Comparison of ENCODE assay signal across 13 mouse cellular contexts in the genomic region with DNA sequence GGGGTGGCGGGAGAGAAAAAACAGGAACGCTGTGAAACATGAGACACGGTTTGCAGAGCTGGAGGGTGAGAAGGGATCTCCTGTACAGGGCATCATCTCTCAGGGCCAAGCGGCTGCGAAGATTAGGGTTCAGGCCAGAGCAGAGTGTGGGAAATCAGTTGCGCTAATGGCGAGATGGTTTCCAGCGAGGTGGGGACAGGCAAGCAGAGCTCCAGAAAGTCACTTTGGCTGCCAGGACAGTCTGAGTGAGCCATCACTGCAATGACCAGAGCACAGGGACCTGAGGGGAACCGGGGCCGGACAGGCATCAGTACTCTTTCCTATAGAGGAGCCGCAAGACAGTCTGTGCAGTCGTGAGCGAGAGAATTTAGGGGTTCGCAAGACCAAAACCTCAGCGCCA. TPM values are rescaled to one million over a fixed set of nuclear protein-coding genes. Genes with fewer than 3 reads are reported as not detected.
A peak's percentile ranks its signal among the peaks of the same experiment; 100 is the strongest.
DNase-seq lines count a peak whose midpoint lies in the region; ATAC-seq and TF ChIP-seq lines count a peak whose summit lies in the region.
"Had no signal": no experiment of that assay in that cellular context is flagged by ENCODE, and none has a peak within 500 bp of the region (broad histone marks: within the 10 kb centered on the region; RNA-seq: fewer than 3 reads in every experiment).

No protein-coding gene starts in this region.

- whole genome bisulfite sequencing in kidney, postnatal 0 days, result 3% methylated on average over 15 of the region's 15 CpGs

- ATAC-seq in kidney, postnatal 0 days (replicated peaks; ENCODE audit: low FRiP score, low read depth), result no peak

- intact Hi-C loops in left cerebral cortex, postnatal 4 days (cut with DNase I), result loop anchor here (5.0 kb wide), 1 partner anchor 137 kb away; no protein-coding TSS in a partner anchor

- TF ChIP-seq CTCF in kidney, postnatal 0 days (IDR thresholded peaks at IDR 0.05; ENCODE audit: low read depth), result no peak

- H3K36me3 ChIP-seq in kidney, postnatal 0 days (ENCODE audit: insufficient read depth, low read length), result no peaks in the 10 kb centered on the region
- H3K36me3 ChIP-seq: midbrain, embryonic 13.5 days had no signal

- no peak overlapping the region for H3K27ac ChIP-seq in kidney, postnatal 0 days
- H3K27ac ChIP-seq: left cerebral cortex, adult 2 months; midbrain, embryonic 13.5 days had no signal

- H3K4me1 ChIP-seq in kidney, postnatal 0 days (replicated peaks; ENCODE audit: insufficient read depth, low read length), result no peaks in the 10 kb centered on the region

- H3K27me3 ChIP-seq in kidney, postnatal 0 days (ENCODE audit: insufficient read depth, low read length), result peaks cover 91% of the 10 kb centered on the region

- no peak overlapping the region for H3K4me2 ChIP-seq in kidney, postnatal 0 days (ENCODE audit: low read length)

- peak; percentile 51 for DNase-seq in embryo, embryonic 10 days (ENCODE audit: low spot score)
- no peak for DNase-seq in embryo, embryonic 10.5 days (ENCODE audit: low spot score)
- DNase-seq in layer of hippocampus, postnatal 10 days (ENCODE audit: low spot score in 2 of 2), result peak; percentile 7 to 11
- DNase-seq in layer of hippocampus, adult 8-10 months (ENCODE audit: low spot score in 2 of 2), result no peak
- DNase-seq in embryo, embryonic 11 days, result peak; percentile 52
- peak; percentile 4 for DNase-seq in kidney, postnatal 0 days (ENCODE audit: low spot score)
- no peak for DNase-seq in urinary bladder, adult 2 months (ENCODE audit: low spot score)
- DNase-seq in left cerebral cortex, postnatal 4 days, result no peak
- DNase-seq: B cell, adult 2 months had no signal

- no peak overlapping the region for H3K4me3 ChIP-seq in kidney, postnatal 0 days (replicated peaks; ENCODE audit: low read depth, low read length)
- H3K4me3 ChIP-seq: left cerebral cortex, adult 2 months had no signal

- H3K9me3 ChIP-seq in kidney, postnatal 0 days (replicated peaks; ENCODE audit: low read length), result no peaks in the 10 kb centered on the region
- H3K9me3 ChIP-seq: midbrain, embryonic 13.5 days had no signal

- no peak overlapping the region for H3K9ac ChIP-seq in kidney, postnatal 0 days (ENCODE audit: low read depth, low read length)
- H3K9ac ChIP-seq: midbrain, embryonic 13.5 days had no signal

RNA-seq across cellular contexts. Expression of a gene that starts 3.9 kb away (rescaled TPM):
- not detected for total RNA-seq in layer of hippocampus, postnatal 10 days (2021)
- total RNA-seq in layer of hippocampus, adult 8-10 months (2022), result not detected
- 0.21 TPM in 1 of 2 replicates, not detected in the other for polyA plus RNA-seq in kidney, postnatal 0 days (2015; fragmentation: Nextera tagmentation; extraction: Ambion mirVana)
- polyA plus RNA-seq in urinary bladder, adult 2 months (2012; rRNA removed), result 0.30 and 0.41 TPM in 2 replicates
- not detected for total RNA-seq in left cerebral cortex, postnatal 4 days (2021)
- total RNA-seq: common myeloid progenitor, adult 5-6 weeks; left cerebral cortex, adult 2 months had no signal
- polyA plus RNA-seq: heart, postnatal 0 days had no signal

Comparison
In these comparisons a context has a peak if more than half of its experiments do, and no peak if none do; other contexts are left out.
1. DNase-seq: peak in embryo, embryonic 10 days (single experiment), layer of hippocampus, postnatal 10 days (2 of 2), embryo, embryonic 11 days (single experiment) and kidney, postnatal 0 days (single experiment); none in embryo, embryonic 10.5 days (single experiment), layer of hippocampus, adult 8-10 months (0 of 2), urinary bladder, adult 2 months (single experiment) and left cerebral cortex, postnatal 4 days (single experiment).